Mouse (Mus musculus) lung, postnatal 0 days (tissue): ENCODE measurements at regions not wholly inside any gene's neighbourhood (a gene's known extent, or its start where the extent isn't known, plus 50 kb on each side); places are given as distances from the start of the nearest gene placed in this dataset.

Experiments
- ATAC-seq: fragments of 200-750 bp; cut with Nextera tagmentation; 2 replicates; pipeline ENCODE4 v1.8.0; 2017; ENCODE audit warnings: moderate library complexity
- DNase-seq: peaks from one replicate; pipeline ENCODE4 v3.0.0-alpha.2; 2016; ENCODE audit warnings: low spot score
- H3K27ac ChIP-seq: fragments of 300-500 bp; sonication (generic); 2 replicates; pipeline ENCODE4 v1.5.1; 2014; ENCODE audit warnings: antibody characterized with exemption, mild to moderate bottlenecking, low read length, mixed read lengths
- H3K27me3 ChIP-seq: fragments of 300-500 bp; sonication (generic); replicated peaks from 2 replicates; pipeline ENCODE4 v1.6.1; 2014; ENCODE audit warnings: low read length, mixed read lengths; ENCODE audit not compliant: insufficient read depth
- H3K36me3 ChIP-seq: fragments of 300-500 bp; sonication (generic); 2 replicates; pipeline ENCODE4 v1.6.1; 2014; ENCODE audit warnings: low read length, mixed read lengths; ENCODE audit not compliant: insufficient read depth
- H3K4me1 ChIP-seq: fragments of 300-500 bp; sonication (generic); 2 replicates; pipeline ENCODE4 v1.6.1; 2014; ENCODE audit warnings: antibody characterized with exemption, low read depth, low read length, mixed read lengths; ENCODE audit not compliant: insufficient read depth
- H3K4me2 ChIP-seq: fragments of 300-500 bp; sonication (generic); replicated peaks from 2 replicates; pipeline ENCODE4 v1.6.1; 2014; ENCODE audit warnings: low read depth, mild to moderate bottlenecking, low read length, moderate library complexity, mixed read lengths
- H3K4me3 ChIP-seq: fragments of 300-500 bp; sonication (generic); 2 replicates; pipeline ENCODE4 v1.5.1; 2014; ENCODE audit warnings: low read depth, low read length
- H3K9ac ChIP-seq: fragments of 300-500 bp; sonication (generic); replicated peaks from 2 replicates; pipeline ENCODE4 v1.6.1; 2014; ENCODE audit warnings: low read depth, mild to moderate bottlenecking
- H3K9me3 ChIP-seq: fragments of 300-500 bp; sonication (generic); 2 replicates; pipeline ENCODE4 v1.6.1; 2016; ENCODE audit warnings: low read length, mixed read lengths
- CTCF ChIP-seq: IDR thresholded peaks from 2 replicates; pipeline ENCODE4 v1.5.1; 2016; ENCODE audit warnings: antibody characterized with exemption, mild to moderate bottlenecking
- EP300 ChIP-seq: IDR thresholded peaks from 2 replicates; pipeline ENCODE4 v1.6.1; 2016; ENCODE audit warnings: antibody characterized with exemption, mild to moderate bottlenecking, control low read depth
- WGBS: fragments of 180-500 bp; shearing (Covaris S2); extraction: QIAGEN DNeasy Blood & Tissue Kit; methylation state at CpG from one replicate; pipeline ENCODE4 v1.1.7; 2014; 5-methylcytosine and 5-hydroxymethylcytosine counted together

- no peak overlapping the region for H3K27ac ChIP-seq
- no peaks in the 10 kb centered on the region for H3K4me1 ChIP-seq
- peak; percentile 62 for DNase-seq
- H3K27me3 ChIP-seq, result no peaks in the 10 kb centered on the region
- H3K9me3 ChIP-seq, result no peaks in the 10 kb centered on the region
- ATAC-seq, result peak; percentile 65; the same call in 1 of the 2 replicates
- H3K9ac ChIP-seq, result no peak overlapping the region
- H3K36me3 ChIP-seq, result no peaks in the 10 kb centered on the region
- WGBS, result 55% methylated on average over 3 of the region's 3 CpGs
- no peak for TF ChIP-seq CTCF
- peak; percentile 47; the same call in 1 of the 2 replicates for TF ChIP-seq EP300
- H3K4me3 ChIP-seq, result no peak overlapping the region
- H3K4me2 ChIP-seq, result no peak overlapping the region
Measured at GRCm38 (mm10) chr13:119314356-119314755, 114.0 kb upstream of the Paip1 start.

DNA sequence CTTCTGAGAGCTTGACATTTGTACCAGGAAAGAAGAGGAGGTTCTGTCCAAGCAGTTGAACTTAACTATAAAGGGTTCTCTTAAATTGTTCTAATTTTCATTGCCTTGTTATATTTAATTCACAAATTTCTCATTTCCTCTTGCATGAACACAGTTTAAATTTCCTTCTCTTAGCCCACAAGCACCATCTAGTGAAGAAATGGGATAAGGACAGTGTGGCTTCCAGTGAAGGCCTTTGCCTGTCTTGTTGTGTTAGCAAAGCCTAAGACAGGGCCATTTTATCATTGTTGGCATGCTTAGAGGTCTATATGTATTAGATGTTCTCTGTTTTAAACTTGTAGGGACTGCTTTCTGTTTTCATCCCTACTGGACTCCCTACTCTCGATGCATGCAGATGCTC lies 110.0 kb upstream of the Paip1 start:
- no peak for ATAC-seq
- Histone ChIP-seq H3K4me1 (no peaks in the 10 kb centered on the region), H3K4me2 (no peak overlapping the region), H3K4me3 (no peak overlapping the region), H3K27ac (no peak overlapping the region), H3K9me3 (no peaks in the 10 kb centered on the region), H3K36me3 (no peaks in the 10 kb centered on the region), H3K9ac (no peak overlapping the region), H3K27me3 (no peaks in the 10 kb centered on the region)
- peak; percentile 65 for TF ChIP-seq CTCF
- no peak for TF ChIP-seq EP300
- 66% methylated on average over 1 of the region's 1 CpGs for WGBS
- DNase-seq, result peak; percentile 60

DNA sequence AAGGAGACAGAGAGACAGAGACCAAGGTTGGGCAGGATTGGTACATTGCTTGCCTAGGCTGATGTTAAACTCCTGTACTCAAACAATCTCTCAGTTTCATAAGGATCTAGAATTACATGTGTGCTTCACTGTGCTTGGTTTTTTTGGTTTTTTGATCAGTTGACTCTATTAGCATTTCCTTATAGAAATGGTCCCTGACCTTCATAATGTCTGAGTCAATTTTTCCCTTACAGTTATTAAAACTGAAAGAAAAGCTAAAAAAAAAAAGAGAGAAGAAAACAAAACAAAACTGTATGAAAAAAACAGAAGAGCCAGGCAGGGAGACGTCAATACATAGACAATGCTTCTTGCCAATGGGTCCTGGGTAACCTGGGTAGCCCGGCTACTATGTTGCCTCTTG lies 102.9 kb upstream of the Paip1 start:
- WGBS, result 87% methylated on average over 2 of the region's 2 CpGs
- H3K27me3 ChIP-seq, result no peaks in the 10 kb centered on the region
- DNase-seq (no peak), ATAC-seq (no peak)
- H3K4me3 ChIP-seq, result no peak overlapping the region
- TF ChIP-seq CTCF (no peak), EP300 (no peak)
- no peaks in the 10 kb centered on the region for H3K9me3 ChIP-seq
- no peaks in the 10 kb centered on the region for H3K4me1 ChIP-seq
- no peaks in the 10 kb centered on the region for H3K36me3 ChIP-seq
- no peak overlapping the region for H3K4me2 ChIP-seq
- H3K9ac ChIP-seq, result no peak overlapping the region
- no peak overlapping the region for H3K27ac ChIP-seq

DNA sequence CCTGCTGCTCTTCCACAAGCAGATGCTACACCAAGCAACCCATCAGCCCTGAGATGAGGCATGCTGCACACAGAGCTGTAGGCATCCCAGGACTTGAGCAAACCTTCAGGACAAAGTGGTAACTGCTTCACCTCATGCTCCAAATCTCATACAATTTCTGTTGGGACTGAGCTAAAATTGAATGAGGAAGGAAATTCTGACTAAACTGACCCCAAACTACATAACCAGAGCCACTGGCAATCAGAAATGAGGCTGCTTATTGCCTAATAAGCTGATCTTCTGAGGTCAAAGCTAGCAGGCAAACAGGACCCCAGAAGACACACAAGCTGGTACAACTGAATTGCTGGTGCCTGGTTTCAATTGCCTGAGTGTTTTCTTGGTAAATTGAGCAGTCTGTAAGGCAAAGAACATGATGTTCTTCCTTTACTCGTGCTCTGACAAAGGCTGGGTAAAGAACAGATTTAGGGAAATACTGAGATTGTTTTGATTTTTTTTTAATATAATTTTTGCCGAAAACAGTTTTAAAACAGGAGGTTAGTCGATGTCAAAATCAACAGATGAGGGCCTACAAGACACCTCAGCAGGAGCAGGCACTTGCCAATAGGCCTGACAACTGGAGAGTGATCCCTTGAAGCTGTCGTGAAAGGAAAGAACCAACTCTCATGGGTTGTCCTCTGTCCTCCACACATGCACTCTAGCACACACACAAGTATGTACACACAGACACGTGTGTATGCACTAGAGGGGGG lies 101.3 kb upstream of the Paip1 start:
- no peaks in the 10 kb centered on the region for H3K27me3 ChIP-seq
- TF ChIP-seq EP300 (peak; percentile 57), CTCF (no peak)
- 59% methylated on average over 5 of the region's 5 CpGs for WGBS
- peak overlapping the region; percentile 20; the same call in 1 of the 2 replicates for H3K27ac ChIP-seq
- H3K9ac ChIP-seq, result no peak overlapping the region
- no peaks in the 10 kb centered on the region for H3K9me3 ChIP-seq
- H3K4me2 ChIP-seq, result no peak overlapping the region
- peak; percentile 57 for DNase-seq
- ATAC-seq, result peak; percentile 66
- no peaks in the 10 kb centered on the region for H3K36me3 ChIP-seq
- no peak overlapping the region for H3K4me3 ChIP-seq
- H3K4me1 ChIP-seq, result no peaks in the 10 kb centered on the region

DNA sequence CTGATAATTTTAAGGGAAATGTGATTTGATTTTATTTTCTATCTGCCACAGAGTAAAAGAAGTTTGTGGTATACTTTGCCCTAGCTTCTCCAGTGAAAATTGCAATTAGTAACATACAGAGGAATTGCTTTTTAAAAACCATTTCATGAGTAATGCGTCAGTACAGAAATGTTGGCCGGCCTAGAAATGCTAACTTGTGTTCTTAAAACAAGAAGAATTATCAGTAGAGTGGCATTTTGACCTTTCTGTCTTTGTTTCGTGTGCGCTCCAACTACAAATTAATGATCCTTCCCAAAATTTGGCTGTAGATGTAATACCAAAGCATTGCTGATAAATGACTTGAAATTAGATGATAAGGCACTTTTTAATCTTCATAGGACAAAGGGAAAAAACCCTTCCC lies 99.7 kb upstream of the Paip1 start:
- WGBS, result 70% methylated on average over 4 of the region's 4 CpGs

GRCm38 (mm10) chr13:119331815-119332214 lies 96.6 kb upstream of the Paip1 start:
- Histone ChIP-seq H3K4me2 (no peak overlapping the region), H3K4me3 (no peak overlapping the region), H3K27me3 (no peaks in the 10 kb centered on the region), H3K9me3 (no peaks in the 10 kb centered on the region), H3K4me1 (no peaks in the 10 kb centered on the region), H3K9ac (no peak overlapping the region), H3K36me3 (no peaks in the 10 kb centered on the region; the same call in 1 of the 2 replicates), H3K27ac (no peak overlapping the region)
- TF ChIP-seq CTCF, result no peak
- no peak for TF ChIP-seq EP300
- 54% methylated on average over 3 of the region's 3 CpGs for WGBS
- ATAC-seq, result no peak
- DNase-seq, result peak; percentile 52

More for the DNA sequence above, 99.7 kb upstream of the Paip1 start:
- Histone ChIP-seq H3K27me3 (no peaks in the 10 kb centered on the region), H3K4me2 (no peak overlapping the region), H3K36me3 (no peaks in the 10 kb centered on the region), H3K27ac (no peak overlapping the region), H3K4me1 (no peaks in the 10 kb centered on the region), H3K9ac (no peak overlapping the region), H3K4me3 (no peak overlapping the region), H3K9me3 (no peaks in the 10 kb centered on the region)
- TF ChIP-seq CTCF (no peak), EP300 (0 out of 2 replicates have a peak, but pooled peaks have one; percentile 30)
- DNase-seq (peak; percentile 49), ATAC-seq (no peak)
